Mouse (Mus musculus): ENCODE data around the gene Atg7. TPM values are rescaled to one million over a fixed set of nuclear protein-coding genes. Genes with fewer than 3 reads are reported as not detected.
A peak's percentile ranks its signal among the peaks of the same experiment; 100 is the strongest.

The Atg7 gene
- total RNA-seq, 1 experiment, result 14.6 TPM

- H3K4me1 ChIP-seq (ENCODE audit: control insufficient read depth in 2 of 2, insufficient read depth in 2 of 2, low read length in 2 of 2, poor library complexity in 1 of 2), result peaks cover 0 to 4% of the 10 kb centered on the region in 2 experiments; a peak in 2 of 4 replicates
- no peaks in the 10 kb centered on the region for H3K36me3 ChIP-seq (ENCODE audit: control insufficient read depth, insufficient read depth, low read length, poor library complexity, severe bottlenecking)
- DNase-seq (ENCODE audit: low read depth, low spot score), result no peak
- H3K9ac ChIP-seq (ENCODE audit: insufficient read depth, low read depth, low read length, poor library complexity, severe bottlenecking), result no peak overlapping the region
- in situ Hi-C loops (cut with MboI; ENCODE audit: low sequenced_read_pairs in 2 of 2, unreplicated experiment in 2 of 2), result no loop called here
- H3K9me3 ChIP-seq (ENCODE audit: control insufficient read depth, insufficient read depth, low read depth, low read length), result no peaks in the 10 kb centered on the region
- H3K4me3 ChIP-seq (ENCODE audit: insufficient read depth in 1 of 2, low read depth in 1 of 2, low read length in 2 of 2, poor library complexity in 1 of 2, severe bottlenecking in 1 of 2), result no peak overlapping the region
- H3K27ac ChIP-seq (ENCODE audit: insufficient read depth, low read depth, low read length, poor library complexity, severe bottlenecking), result no peak overlapping the region
- TF ChIP-seq ZC3H11A (IDR thresholded peaks at IDR 0.05; ENCODE audit: borderline replicate concordance, low read depth, low read length) (no peak), ZNF384 (IDR thresholded peaks at IDR 0.05; ENCODE audit: low read depth, low read length) (peak; percentile 53; the same call in 1 of the 2 replicates), MAFK (IDR thresholded peaks at IDR 0.05; ENCODE audit: insufficient read depth, low read depth, low read length) (no peak)
These were observed 251.7 kb downstream of the Atg7 start for GRCm38 (mm10) chr6:114894548-114895106.

- no peak overlapping the region for H3K27ac ChIP-seq (ENCODE audit: insufficient read depth, low read depth, low read length, poor library complexity, severe bottlenecking)
- H3K9ac ChIP-seq (ENCODE audit: insufficient read depth, low read depth, low read length, poor library complexity, severe bottlenecking), result no peak overlapping the region
- in situ Hi-C loops (cut with MboI; ENCODE audit: low sequenced_read_pairs in 2 of 2, unreplicated experiment in 2 of 2), result no loop called here
- H3K9me3 ChIP-seq (ENCODE audit: control insufficient read depth, insufficient read depth, low read depth, low read length), result no peaks in the 10 kb centered on the region
- H3K4me1 ChIP-seq (ENCODE audit: control insufficient read depth in 2 of 2, insufficient read depth in 2 of 2, low read length in 2 of 2, poor library complexity in 1 of 2), result peaks cover under 1 to 3% of the 10 kb centered on the region in 2 experiments; a peak in 2 of 4 replicates
- no peak overlapping the region for H3K4me3 ChIP-seq (ENCODE audit: insufficient read depth in 1 of 2, low read depth in 1 of 2, low read length in 2 of 2, poor library complexity in 1 of 2, severe bottlenecking in 1 of 2)
- TF ChIP-seq CHD2 (IDR thresholded peaks at IDR 0.05; ENCODE audit: low read depth, low read length) (no peak), ZNF384 (IDR thresholded peaks at IDR 0.05; ENCODE audit: low read depth, low read length) (no peak), HCFC1 (IDR thresholded peaks at IDR 0.05; ENCODE audit: borderline replicate concordance, insufficient read depth, low read length) (no peak), MAFK (IDR thresholded peaks at IDR 0.05; ENCODE audit: insufficient read depth, low read depth, low read length) (no peak), ZC3H11A (IDR thresholded peaks at IDR 0.05; ENCODE audit: borderline replicate concordance, low read depth, low read length) (no peak)
- DNase-seq (ENCODE audit: low read depth, low spot score), result no peak
- no peaks in the 10 kb centered on the region for H3K36me3 ChIP-seq (ENCODE audit: control insufficient read depth, insufficient read depth, low read length, poor library complexity, severe bottlenecking)
These were observed 252.3 kb downstream of the Atg7 start for GRCm38 (mm10) chr6:114895191-114895590.

DNA sequence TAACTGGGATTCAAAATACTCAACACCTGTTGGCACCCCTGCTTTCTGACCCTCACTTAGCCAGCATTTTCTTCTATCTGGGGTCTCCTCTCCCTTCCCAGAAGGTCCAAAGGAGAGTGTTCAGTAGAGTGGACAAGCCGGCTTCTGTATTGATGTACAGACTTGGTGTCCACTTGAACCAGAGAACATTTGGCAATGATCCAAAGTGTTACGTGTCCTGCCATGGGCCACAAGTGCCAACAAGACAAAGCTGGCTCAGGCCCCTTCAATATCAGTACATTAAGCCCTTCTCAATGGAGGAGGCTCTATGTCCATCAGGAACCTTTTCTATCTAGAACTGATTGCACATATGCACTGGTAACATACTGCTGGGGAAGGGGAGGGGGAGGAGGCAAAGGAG, 253.4 kb downstream of the Atg7 start:
- Histone ChIP-seq H3K9me3 (ENCODE audit: control insufficient read depth, insufficient read depth, low read depth, low read length) (no peaks in the 10 kb centered on the region), H3K4me3 (ENCODE audit: insufficient read depth in 1 of 2, low read depth in 1 of 2, low read length in 2 of 2, poor library complexity in 1 of 2, severe bottlenecking in 1 of 2) (no peak overlapping the region), H3K4me1 (ENCODE audit: control insufficient read depth in 2 of 2, insufficient read depth in 2 of 2, low read length in 2 of 2, poor library complexity in 1 of 2) (peaks cover 0 to 4% of the 10 kb centered on the region in 2 experiments; a peak in 1 of 4 replicates), H3K36me3 (ENCODE audit: control insufficient read depth, insufficient read depth, low read length, poor library complexity, severe bottlenecking) (no peaks in the 10 kb centered on the region), H3K27ac (ENCODE audit: insufficient read depth, low read depth, low read length, poor library complexity, severe bottlenecking) (no peak overlapping the region), H3K9ac (ENCODE audit: insufficient read depth, low read depth, low read length, poor library complexity, severe bottlenecking) (no peak overlapping the region)
- TF ChIP-seq HCFC1 (IDR thresholded peaks at IDR 0.05; ENCODE audit: borderline replicate concordance, insufficient read depth, low read length) (no peak), ZNF384 (IDR thresholded peaks at IDR 0.05; ENCODE audit: low read depth, low read length) (no peak), ZC3H11A (IDR thresholded peaks at IDR 0.05; ENCODE audit: borderline replicate concordance, low read depth, low read length) (no peak), MAFK (IDR thresholded peaks at IDR 0.05; ENCODE audit: insufficient read depth, low read depth, low read length) (no peak), CHD2 (IDR thresholded peaks at IDR 0.05; ENCODE audit: low read depth, low read length) (no peak)
- in situ Hi-C loops (cut with MboI; ENCODE audit: low sequenced_read_pairs in 2 of 2, unreplicated experiment in 2 of 2), result no loop called here
- no peak for DNase-seq (ENCODE audit: low read depth, low spot score)

DNA sequence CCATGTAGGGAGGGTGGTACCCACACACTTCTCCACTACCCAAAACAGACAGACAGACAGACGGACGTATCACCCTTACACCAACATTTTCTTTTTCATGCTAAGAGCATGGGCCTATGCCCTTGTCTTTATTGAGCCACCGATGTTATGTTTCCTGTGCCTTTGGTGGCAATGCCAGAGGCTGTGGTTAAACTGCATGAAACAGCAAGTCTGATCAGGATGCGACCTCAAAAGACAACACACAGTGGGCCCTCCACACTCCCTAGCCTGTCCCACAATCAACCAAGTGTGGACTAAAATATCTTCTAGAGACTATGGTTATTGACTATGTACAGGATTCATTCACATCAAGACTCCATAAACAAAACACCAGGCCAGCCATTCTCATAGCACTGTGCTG, 256.1 kb downstream of the Atg7 start:
- in situ Hi-C loops (cut with MboI; ENCODE audit: low sequenced_read_pairs in 2 of 2, unreplicated experiment in 2 of 2), result no loop called here
- H3K9me3 ChIP-seq (ENCODE audit: control insufficient read depth, insufficient read depth, low read depth, low read length), result no peaks in the 10 kb centered on the region
- no peak overlapping the region for H3K4me3 ChIP-seq (ENCODE audit: insufficient read depth in 1 of 2, low read depth in 1 of 2, low read length in 2 of 2, poor library complexity in 1 of 2, severe bottlenecking in 1 of 2)
- H3K36me3 ChIP-seq (ENCODE audit: control insufficient read depth, insufficient read depth, low read length, poor library complexity, severe bottlenecking), result no peaks in the 10 kb centered on the region
- H3K4me1 ChIP-seq (ENCODE audit: control insufficient read depth in 2 of 2, insufficient read depth in 2 of 2, low read length in 2 of 2, poor library complexity in 1 of 2), result peaks cover 0 to 7% of the 10 kb centered on the region in 2 experiments; a peak in 1 of 4 replicates
- H3K27ac ChIP-seq (ENCODE audit: insufficient read depth, low read depth, low read length, poor library complexity, severe bottlenecking), result no peak overlapping the region
- no peak for DNase-seq (ENCODE audit: low read depth, low spot score)
- H3K9ac ChIP-seq (ENCODE audit: insufficient read depth, low read depth, low read length, poor library complexity, severe bottlenecking), result no peak overlapping the region
- TF ChIP-seq MAFK (IDR thresholded peaks at IDR 0.05; ENCODE audit: insufficient read depth, low read depth, low read length) (no peak), HCFC1 (IDR thresholded peaks at IDR 0.05; ENCODE audit: borderline replicate concordance, insufficient read depth, low read length) (no peak)

DNA sequence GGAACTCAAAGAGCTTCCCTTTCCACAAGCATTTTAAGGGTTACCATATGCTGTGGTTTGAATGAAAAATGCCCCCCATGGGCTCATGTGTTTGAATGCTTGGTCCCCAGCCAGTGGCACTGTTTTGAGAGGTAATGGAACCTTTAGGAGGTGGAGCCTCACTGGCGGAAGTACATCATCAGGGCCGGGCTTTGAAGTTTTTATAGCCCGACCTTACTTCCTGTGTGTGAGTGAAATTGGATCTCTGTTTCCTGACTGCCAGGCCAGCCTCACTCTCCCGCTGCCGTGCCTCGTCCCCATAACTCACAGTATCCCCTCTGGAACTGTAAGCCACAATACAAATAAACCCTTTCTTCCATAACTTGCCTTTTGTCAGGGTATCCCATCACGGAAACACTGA, 256.8 kb downstream of the Atg7 start:
- no peak overlapping the region for H3K27ac ChIP-seq (ENCODE audit: insufficient read depth, low read depth, low read length, poor library complexity, severe bottlenecking)
- 0 out of 2 replicates have a peak overlapping the region, but pooled peaks have one; percentile 21 for H3K9ac ChIP-seq (ENCODE audit: insufficient read depth, low read depth, low read length, poor library complexity, severe bottlenecking)
- peak overlapping the region; percentile 4 to 39; a peak in 2 of 4 replicates for H3K4me3 ChIP-seq (ENCODE audit: insufficient read depth in 1 of 2, low read depth in 1 of 2, low read length in 2 of 2, poor library complexity in 1 of 2, severe bottlenecking in 1 of 2)
- no peaks in the 10 kb centered on the region for H3K36me3 ChIP-seq (ENCODE audit: control insufficient read depth, insufficient read depth, low read length, poor library complexity, severe bottlenecking)
- peaks cover 0 to 7% of the 10 kb centered on the region in 2 experiments; a peak in 1 of 4 replicates for H3K4me1 ChIP-seq (ENCODE audit: control insufficient read depth in 2 of 2, insufficient read depth in 2 of 2, low read length in 2 of 2, poor library complexity in 1 of 2)
- H3K9me3 ChIP-seq (ENCODE audit: control insufficient read depth, insufficient read depth, low read depth, low read length), result no peaks in the 10 kb centered on the region
- in situ Hi-C loops (cut with MboI; ENCODE audit: low sequenced_read_pairs in 2 of 2, unreplicated experiment in 2 of 2), result loop anchor here in 1 of 2 experiments (25.0 kb wide), 1 partner anchor 113 kb away; no protein-coding TSS in a partner anchor
- TF ChIP-seq MAFK (IDR thresholded peaks at IDR 0.05; ENCODE audit: insufficient read depth, low read depth, low read length) (no peak), ZC3H11A (IDR thresholded peaks at IDR 0.05; ENCODE audit: borderline replicate concordance, low read depth, low read length) (no peak)
- no peak for DNase-seq (ENCODE audit: low read depth, low spot score)
